Mouse (Mus musculus) gastrocnemius, postnatal 14 days (tissue): Measurements from ENCODE around the gene Wdr91. TPM values are rescaled to one million over a fixed set of nuclear protein-coding genes. Genes with fewer than 3 reads are reported as not detected.
A peak's percentile ranks its signal among the peaks of the same experiment; 100 is the strongest.

Source experiments
- DNase-seq: peaks from one replicate; pipeline ENCODE4 v3.0.0; 2021; ENCODE audit warnings: mixed read lengths
- intact Hi-C: fragments of 180-260 bp; cut with DNase I; formaldehyde crosslinking; loops from one replicate; pipeline ENCODE4 v1.15.1; 2025; ENCODE audit warnings: low total_unique reads
- long read RNA-seq, 2 experiments: library from polyadenylated mRNA; stranded (forward); transcript quantifications; one replicate each; pipeline ENCODE4 v2.0.0; 2021
- total RNA-seq, 2 experiments: library from RNA; stranded (reverse); gene quantifications; 2 replicates each; pipeline ENCODE4 v1.2.3; 2021

Wdr91 gene
- total RNA-seq: 1 to 10 TPM; 9.3 to 9.7 TPM
- long read RNA-seq, experiment 1, transcript Wdr91-201 (15 exons, 2,682 nt): major isoform, 5 of 8 reads
- long read RNA-seq, experiment 1, partial matches to known transcripts: 1 of 8 reads
- long read RNA-seq, experiment 1, other reads (novel, unspliced or antisense): 2 of 8 reads
- long read RNA-seq, experiment 2, partial matches to known transcripts: 3 of 12 reads
- long read RNA-seq, experiment 2, other reads (novel, unspliced or antisense): 5 of 12 reads

DNA sequence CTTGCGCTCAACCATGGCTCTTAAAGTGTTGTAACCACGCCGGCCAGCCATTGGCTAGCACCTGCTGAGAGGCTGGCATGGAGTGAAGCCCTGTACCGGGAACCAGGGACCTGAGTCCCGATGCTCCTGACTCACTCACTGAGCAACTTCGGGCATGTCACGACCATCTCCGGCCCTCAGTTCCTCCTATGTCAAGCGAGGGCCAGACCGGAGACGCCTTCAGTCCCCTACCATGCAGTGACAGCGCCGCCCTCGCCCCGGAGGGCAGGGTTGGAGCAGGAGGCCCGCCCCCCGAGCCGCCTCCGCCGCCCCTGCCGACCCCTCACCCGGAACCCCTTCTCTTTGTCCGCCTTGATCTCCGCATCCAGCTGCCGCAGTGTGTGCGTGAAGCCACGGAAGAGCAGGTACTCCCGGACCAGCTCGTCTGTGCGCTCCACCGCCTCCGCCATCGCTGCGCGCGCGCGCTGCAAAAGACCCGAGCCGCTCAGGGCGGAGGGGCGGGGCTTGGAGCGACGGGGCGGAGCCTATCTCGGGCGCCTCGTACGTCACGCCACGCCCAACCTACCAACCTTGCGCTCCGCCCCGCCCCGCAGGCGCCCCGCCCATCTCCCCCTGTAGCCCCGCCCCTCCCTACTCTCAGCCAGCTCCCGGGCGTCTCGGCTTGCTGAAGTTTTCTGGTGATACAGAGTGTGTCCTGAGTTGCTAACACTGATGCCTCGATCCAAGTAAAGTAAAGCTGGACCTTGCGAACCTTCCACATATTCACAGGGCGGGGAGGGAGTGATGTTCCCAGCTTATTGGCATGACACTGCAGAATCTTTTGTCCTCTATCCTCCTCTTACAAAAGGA lies at the start of gene Wdr91:
Gene Wdr91 (minus strand): TSS at position 506 of the 849 bp plus-strand sequence.
- DNase-seq: peak; percentile 94
- intact Hi-C loops: no loop called here

DNA sequence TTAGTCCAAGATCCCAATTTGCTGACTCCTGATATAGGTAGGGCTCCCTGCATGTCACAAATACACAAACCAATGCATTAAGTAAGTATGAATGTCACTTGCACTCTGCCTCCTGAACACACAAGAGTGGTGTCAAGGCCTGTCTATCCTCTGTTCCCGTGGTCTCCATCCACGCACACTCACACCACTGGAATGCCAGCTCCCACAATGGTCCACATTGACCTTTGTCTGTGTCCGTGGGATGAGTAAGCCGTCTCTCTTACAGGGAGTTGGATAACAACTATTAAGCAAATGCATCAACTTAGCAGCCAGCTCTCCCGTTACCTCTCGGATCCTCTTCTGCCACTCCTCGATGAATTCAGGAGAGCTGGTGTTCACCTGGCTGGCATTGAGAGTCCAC lies 48.5 kb upstream of the Wdr91 start:
- no peak for DNase-seq
- intact Hi-C loops: no loop called here

DNA sequence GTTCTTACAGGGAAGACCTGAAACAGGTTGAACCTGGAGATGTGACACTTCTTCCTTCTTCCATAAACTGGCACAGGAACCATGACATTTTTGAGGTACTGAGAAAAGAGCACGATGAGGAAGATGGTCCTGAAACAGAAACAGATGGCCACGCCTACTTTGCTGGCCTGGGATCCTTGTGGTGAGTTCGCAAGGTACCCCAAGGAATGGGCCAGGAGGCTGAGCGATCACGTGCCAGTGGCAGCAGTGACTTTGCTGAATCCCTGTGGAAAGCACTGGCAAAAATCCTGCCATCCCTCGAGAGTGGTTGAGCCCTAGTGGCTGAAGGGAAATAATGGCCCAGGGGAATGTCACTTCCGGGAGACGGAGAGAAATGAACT lies 45.2 kb upstream of the Wdr91 start:
- intact Hi-C loops: no loop called here

DNA sequence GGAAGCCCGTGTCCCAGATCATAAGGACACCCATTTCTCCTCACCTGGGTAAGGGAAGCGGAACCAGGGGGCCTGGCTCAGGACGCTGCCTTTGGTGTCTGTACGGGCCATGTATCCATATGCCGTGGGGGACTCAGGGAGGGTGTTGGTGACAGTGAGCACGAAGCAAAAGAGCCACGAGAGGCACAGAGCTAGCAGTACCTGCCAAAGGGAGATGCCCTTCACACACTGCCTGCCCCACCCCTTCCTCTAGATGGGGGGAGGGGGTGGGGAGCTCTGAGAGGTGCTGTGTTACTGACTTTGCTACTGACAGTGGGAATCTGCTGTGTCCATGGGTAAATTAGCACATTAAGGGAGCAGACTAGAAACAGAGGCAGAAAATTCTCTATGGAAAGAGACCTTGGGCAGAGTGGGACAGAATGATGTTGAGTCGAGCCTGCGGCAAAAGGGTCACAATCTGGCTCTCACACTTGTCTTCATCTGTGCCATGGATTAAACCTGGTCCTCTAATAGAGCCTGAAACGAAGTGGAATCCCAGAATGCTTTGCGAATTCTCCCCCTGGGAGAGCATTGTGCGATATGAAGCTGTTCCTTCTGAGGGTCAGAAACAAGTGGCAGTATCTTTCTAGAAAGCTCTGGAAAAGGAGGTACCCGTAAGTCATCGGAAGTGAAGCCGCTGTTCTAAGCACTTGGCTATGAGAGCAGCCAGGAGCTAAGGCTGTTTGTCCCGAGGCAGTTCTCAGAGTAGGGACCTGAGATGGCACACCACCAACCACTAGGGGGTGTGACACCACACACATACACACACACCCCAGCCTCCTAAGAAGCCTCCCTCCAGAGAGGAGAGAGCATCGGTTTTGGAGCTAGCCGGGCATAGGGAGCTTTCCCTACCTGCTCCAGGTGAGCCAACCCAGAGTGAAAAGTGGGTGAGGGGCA lies 44.5 kb upstream of the Wdr91 start:
- intact Hi-C loops: no loop called here

More for the DNA sequence above, 45.2 kb upstream of the Wdr91 start:
- DNase-seq: no peak

DNA sequence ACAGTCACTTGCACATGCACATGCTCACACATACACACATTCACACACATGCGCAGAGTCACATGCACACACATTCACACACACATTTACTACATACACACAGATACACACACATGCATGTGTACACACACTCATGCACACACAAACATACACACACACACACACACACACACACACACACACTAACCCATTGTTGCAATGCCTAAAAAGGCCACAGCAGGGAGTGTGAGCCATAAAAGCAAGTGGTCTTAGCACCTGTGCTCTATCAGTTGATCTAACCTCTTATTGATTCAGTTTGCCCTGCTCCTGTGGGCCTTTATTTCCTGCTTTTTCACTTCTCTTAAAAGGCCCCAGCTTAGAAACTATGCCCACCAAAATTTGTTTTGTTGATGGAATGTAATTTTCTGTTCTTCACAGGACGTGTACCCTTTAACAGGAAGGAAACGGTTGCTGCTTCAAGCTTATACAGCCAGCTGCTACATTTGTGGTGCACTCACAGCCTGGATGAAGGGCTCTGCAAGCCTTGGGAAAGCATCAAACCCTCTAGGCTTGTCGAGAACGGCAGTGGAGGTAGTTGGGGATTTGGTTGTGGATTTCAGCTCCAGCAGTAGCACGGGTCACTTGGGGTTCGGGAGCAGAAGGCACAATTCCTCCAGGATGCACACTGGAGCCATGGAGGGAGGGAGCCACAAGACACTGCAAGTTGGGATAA lies 41.4 kb upstream of the Wdr91 start:
- no peak for DNase-seq
- intact Hi-C loops: no loop called here

More for the DNA sequence above, 44.5 kb upstream of the Wdr91 start:
- no peak for DNase-seq

DNA sequence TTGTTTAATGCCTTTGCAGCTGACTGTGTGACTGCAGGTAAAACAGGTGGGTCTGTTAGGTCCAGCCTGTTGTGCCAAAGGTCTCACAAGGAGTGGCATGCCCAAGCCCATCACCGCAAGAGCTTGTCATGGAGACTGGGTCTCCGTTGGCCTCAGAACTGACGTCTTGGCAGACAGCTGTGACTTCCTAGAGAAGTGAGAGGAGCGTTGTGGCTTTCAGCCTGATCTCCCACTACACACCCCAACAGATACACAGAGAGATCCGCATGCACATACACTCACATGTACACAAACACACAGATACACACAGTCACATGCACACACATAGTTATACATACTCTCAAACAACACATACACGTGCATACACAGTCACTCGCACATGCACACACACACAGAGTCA lies 40.8 kb upstream of the Wdr91 start:
- intact Hi-C loops: no loop called here
- DNase-seq: no peak

DNA sequence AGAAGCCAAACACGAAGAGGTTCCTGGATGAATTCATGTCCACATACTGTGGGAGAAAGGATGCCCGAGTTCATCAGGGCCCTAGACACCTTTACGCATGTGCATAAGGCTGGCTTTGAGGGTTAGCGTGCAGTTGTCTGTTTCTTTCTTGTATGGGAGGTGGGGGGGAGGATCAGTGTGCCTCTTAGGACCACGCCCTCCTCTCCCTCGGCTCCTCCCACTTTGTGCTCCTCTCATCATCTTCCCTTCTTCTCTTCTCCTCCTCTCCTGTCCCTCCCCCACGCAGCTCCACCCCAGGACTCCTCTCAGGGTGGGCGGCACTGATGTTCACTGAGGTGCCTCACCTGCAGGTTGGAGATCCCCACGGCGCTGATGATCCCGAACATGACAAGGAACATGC lies 37.8 kb upstream of the Wdr91 start:
- DNase-seq: no peak
- intact Hi-C loops: no loop called here

DNA sequence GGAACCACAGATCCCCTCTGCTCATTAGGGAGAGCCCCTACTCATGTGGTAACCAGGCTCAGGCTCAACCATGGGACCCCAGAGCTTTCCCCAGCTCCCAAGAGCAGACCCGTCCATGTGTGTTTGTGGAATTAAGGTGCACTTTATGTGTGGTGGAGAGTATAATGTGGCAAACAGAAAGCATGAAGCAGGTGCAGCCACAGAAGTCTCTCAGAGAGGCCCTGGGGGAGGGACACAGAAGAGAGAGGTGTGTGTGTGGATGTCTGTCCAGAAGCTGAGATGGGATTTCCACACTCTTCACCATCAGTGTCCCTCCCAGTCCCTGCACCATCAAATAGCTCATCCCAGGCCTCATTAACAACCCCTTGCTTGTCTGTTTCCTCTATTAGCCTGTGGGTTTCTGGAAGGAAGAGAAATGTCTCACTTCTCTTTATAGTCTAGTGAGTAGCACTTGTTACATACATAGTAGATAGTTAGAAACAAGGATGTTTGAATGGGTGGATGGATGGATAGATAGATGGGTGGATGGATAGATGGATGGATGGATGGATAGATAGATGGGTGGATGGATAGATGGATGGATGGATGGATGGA lies 35.9 kb upstream of the Wdr91 start:
- intact Hi-C loops: no loop called here
- no peak for DNase-seq

DNA sequence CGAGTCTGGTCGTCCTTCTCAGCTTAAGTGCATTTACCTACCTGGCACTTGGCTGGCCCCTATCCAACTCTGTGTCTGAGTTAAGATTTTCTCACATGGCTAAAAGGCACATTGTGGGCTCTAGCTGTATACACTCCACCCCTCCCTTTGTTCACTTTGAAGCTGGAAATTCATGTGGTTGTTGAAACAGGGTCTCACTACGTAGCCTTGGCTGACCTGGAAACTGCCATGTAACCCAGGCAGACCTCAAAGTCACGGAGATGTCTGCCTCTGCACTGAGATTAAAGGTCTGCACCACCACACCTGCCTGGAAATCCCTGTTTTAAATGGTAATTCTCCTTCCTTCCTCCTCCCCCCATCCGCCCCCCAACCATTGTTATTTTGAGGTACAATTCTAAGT lies 32.8 kb upstream of the Wdr91 start:
- intact Hi-C loops: no loop called here
- DNase-seq: no peak

DNA sequence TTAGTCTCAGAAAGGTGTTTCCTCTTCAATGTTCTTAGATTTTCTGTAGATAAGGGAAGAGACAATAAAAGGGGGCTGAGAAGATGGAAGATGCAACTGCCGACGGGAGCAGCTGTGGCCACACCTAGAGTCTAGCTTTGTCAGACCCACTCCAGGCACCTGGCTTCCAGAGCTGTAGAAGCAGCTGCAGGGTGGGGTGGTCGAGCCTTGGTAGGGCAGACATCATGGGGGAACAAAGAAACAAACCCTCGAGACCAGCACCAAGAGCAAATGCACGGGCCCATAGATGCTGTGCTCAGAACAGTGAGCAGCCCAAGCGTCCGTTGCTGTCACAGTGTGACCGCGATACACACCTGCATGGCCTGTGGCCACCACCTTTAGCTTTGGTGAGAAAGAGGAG lies 31.8 kb upstream of the Wdr91 start:
- intact Hi-C loops: no loop called here
- no peak for DNase-seq

DNA sequence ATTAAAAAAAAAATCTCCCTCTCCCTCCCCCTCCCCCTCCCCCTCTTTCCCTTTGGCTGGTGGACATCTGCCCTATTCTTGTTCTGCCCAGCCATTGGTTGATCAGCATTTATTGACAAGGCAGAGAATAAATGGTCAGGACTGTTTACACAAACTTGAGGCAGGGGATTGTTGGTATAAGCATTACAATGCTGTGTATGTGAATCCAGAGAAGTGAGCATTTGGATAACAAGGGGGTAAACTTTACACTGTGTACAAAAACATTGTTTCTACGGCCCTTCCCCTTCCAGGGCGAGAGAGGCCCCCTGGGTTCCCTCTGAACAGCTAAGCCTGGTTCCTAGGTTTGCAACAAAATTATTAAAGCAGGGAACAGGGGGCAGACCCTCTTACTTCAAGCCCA lies 30.8 kb upstream of the Wdr91 start:
- DNase-seq: no peak
- intact Hi-C loops: no loop called here

DNA sequence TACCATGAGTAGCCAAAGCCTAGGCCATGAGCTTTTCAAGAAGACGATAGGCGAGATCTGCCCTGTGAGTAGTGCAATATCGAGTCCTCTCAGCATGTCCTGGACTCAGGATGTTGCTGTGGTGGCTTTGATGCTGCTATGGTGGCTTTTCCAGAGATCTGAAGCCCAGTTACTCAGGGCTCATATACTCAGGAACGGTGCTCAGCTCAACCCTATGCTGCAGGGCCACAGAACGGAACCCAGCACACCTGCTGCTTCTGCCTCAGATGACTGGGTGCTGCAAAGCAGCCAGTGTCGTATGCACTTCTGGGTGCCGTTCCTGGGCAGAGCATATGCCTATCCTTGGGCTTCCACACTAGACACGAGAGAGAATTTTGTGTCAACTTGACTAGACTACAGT lies 28.8 kb upstream of the Wdr91 start:
- no peak for DNase-seq
- intact Hi-C loops: no loop called here

DNA sequence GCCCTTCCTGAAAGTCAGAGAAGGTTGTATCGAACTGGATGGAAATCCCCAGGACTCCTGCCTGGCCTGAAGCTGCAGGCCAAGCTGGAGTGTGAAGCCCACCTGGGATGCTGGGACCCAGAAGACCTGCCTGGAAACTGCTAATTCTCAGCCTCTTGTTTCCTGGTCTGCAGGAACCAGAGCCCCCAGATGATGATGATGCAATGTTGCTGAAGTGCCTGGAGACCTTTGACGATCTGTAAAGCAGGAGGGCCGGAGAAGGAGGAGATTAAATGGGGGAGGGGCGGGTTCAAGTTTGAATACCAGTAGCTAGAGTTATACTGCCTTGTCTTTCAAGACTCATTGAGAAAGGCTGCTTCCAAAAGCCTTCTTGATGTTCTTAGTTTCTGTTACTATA lies 28.3 kb upstream of the Wdr91 start:
- no peak for DNase-seq
- intact Hi-C loops: no loop called here

DNA sequence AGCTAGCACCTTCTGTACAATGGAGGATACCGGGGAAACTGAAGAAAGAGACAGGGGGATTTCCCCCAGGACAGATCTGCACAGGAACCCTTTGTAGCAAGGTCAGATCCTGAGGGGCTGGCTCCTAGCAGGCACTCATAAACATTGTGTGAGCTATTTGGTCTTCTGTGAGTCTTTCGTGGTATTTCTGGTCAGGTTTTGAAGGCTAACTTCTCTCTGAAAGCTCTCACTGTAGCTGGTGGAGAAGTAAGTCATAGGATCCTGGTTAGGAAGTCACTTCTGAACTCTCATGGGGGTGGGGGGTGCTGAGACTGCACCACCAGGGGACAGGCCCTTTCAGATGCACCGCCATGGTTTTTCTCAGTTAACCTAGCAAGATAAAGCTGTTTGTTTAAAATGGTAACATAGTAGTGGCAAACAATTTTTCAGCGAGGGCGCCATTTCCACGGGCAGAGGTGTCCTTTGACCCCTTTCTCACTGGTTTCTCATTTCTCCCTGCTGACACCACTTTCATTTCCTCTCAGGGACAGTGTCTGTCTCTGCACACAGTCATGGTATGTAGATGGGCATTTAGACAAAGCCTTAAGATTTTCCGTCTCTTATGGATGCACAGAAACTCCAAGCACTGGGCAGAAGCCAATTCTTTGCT lies 27.7 kb upstream of the Wdr91 start:
- DNase-seq: no peak
- intact Hi-C loops: no loop called here

DNA sequence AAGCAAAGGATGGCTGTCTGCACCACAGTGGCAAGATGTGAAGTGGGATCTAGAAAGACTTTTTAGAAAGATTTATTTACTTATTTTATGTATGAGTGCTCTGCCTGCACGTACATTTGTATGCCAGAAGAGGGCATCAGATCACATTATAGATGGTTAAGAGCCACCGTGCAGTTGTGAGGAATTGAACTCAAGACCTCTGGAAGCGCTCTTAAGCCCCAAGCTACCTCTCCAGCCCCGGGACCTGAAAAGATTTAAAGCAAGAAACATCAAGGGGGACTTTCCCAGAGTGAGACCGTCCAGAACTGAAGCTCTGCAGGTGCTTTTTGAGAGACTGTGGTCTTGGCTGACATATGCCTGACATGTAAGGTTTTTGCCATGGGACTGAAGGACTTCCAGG lies 26.1 kb upstream of the Wdr91 start:
- intact Hi-C loops: no loop called here
- DNase-seq: no peak

DNA sequence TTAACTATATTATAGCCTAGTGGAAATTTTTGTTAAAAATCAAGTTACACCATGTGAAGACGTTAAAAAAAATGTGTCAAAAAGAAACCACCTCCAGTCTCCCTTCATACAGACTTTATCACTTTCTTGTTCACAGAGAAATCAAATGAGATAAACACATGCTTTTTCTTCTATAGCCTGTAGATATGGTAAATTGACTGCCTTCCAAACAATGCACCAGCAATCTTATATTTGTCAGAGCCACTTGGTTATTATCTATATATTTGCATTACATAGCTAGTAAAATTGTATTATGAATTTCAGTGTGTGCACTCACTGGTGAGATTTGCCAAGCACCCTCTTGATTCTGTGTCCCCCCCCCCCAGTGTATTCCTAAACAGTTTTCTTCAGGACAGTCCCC lies 22.0 kb upstream of the Wdr91 start:
- DNase-seq: no peak

DNA sequence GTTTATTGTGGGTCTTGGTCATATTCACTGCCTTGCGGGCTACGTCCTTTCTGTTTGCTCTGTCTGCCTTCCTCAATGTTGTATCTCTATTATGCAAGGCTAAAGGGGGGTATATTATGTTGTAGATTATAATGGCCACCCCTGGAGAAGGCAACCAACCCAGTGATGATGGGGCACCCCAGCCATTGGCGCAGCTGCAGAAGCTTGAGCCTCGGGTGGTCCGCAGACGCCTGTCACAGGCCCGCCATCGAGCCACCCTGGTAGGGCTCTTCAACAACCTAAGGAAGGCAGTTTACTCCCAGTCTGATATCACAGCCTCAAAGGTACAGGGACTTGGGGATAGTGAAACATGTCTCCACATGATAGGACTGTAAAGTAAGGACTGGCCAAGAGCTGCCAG lies 16.9 kb upstream of the Wdr91 start:
- no peak for DNase-seq
- intact Hi-C loops: loop anchor here (5.0 kb wide), 2 partner anchors 45 to 415 kb away; no protein-coding TSS in a partner anchor

More for the DNA sequence above, 22.0 kb upstream of the Wdr91 start:
- intact Hi-C loops: no loop called here

DNA sequence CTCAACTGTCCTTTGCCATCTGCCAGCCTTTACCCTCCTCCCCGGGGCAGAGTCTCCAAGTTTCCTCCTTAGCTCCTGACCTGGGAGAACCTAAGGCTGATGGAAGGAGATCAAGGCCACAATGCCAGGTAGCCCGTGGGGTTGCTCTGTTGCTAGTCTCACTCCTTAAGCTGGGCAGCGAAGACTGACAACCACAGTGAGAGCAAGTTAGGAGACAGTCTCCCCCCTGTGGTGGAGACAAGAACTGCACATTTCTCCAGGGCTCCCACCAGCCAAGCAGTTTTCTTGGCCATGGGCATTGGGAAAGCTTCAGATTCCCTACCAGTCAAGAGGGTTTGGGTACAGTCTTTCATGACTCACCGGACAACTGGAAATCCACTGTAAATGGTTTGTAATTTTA lies 16.5 kb upstream of the Wdr91 start:
- intact Hi-C loops: loop anchor here (5.0 kb wide), 2 partner anchors 45 to 415 kb away; no protein-coding TSS in a partner anchor
- DNase-seq: peak; percentile 61

DNA sequence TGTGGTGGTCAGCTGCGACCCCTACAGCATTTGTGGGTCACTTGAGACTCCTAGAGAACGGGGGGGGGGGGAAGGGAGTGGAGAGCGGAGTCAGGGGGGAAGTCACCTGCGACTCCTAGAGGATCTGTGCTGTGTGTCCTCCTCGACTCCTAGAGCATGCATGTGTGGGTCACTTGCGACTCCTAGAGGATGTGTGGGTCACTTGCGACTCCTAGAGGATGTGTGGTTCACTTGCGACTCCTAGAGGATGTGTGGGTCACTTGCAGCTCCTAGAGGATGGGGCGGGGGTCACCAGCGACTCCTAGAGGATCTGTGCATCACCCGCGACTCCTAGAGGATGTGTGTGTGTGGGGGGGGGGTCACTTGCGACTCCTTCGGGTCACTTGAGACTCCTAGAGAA lies 11.3 kb upstream of the Wdr91 start:
- peak; percentile 55 for DNase-seq
- intact Hi-C loops: no loop called here
